Mouse (Mus musculus): Measurements from ENCODE around the gene Stab1. TPM values are rescaled to one million over a fixed set of nuclear protein-coding genes. Genes with fewer than 3 reads are reported as not detected.
A peak's percentile ranks its signal among the peaks of the same experiment; 100 is the strongest.

Gene Stab1
- polyA plus RNA-seq, 1 experiment from 2014 or later, result 21.8 TPM

- WGBS, result 92% methylated on average over 25 of the region's 25 CpGs
- no peaks in the 10 kb centered on the region for H3K27me3 ChIP-seq (ENCODE audit: control insufficient read depth, insufficient read depth, low read length)
- H3K9me3 ChIP-seq (ENCODE audit: control insufficient read depth, low read length), result no peaks in the 10 kb centered on the region
- no peak overlapping the region for H3K9ac ChIP-seq (ENCODE audit: low read length)
- ATAC-seq (replicated peaks; ENCODE audit: low FRiP score) (no peak), DNase-seq (ENCODE audit: low spot score) (peak; percentile 47)
- H3K36me3 ChIP-seq (ENCODE audit: control insufficient read depth, insufficient read depth, low read length), result peaks cover 29% of the 10 kb centered on the region
- no peak overlapping the region for H3K4me2 ChIP-seq (ENCODE audit: low read depth, low read length, severe bottlenecking)
- H3K4me1 ChIP-seq (replicated peaks; ENCODE audit: control insufficient read depth, insufficient read depth, low read length), result peaks cover 21% of the 10 kb centered on the region
- no peak overlapping the region for H3K27ac ChIP-seq (ENCODE audit: low read depth, low read length)
- no peak overlapping the region for H3K4me3 ChIP-seq (ENCODE audit: low read depth, low read length)
Observed at GRCm38 (mm10) chr14:31134015-31135000, 34.1 kb downstream of the Stab1 start.

GRCm38 (mm10) chr14:31133023-31133665 lies 35.3 kb downstream of the Stab1 start:
- H3K9ac ChIP-seq (ENCODE audit: low read length), result peak overlapping the region; percentile 12; the same call in 1 of the 2 replicates
- H3K4me1 ChIP-seq (replicated peaks; ENCODE audit: control insufficient read depth, insufficient read depth, low read length), result peaks cover 21% of the 10 kb centered on the region
- peak overlapping the region; percentile 90; the same call in 1 of the 2 replicates for H3K4me2 ChIP-seq (ENCODE audit: low read depth, low read length, severe bottlenecking)
- 83% methylated on average over 11 of the region's 11 CpGs for WGBS
- no peaks in the 10 kb centered on the region for H3K9me3 ChIP-seq (ENCODE audit: control insufficient read depth, low read length)
- H3K36me3 ChIP-seq (ENCODE audit: control insufficient read depth, insufficient read depth, low read length), result peaks cover 22% of the 10 kb centered on the region
- ATAC-seq (replicated peaks; ENCODE audit: low FRiP score) (no peak), DNase-seq (ENCODE audit: low spot score) (peak; percentile 50)
- H3K27ac ChIP-seq (ENCODE audit: low read depth, low read length), result no peak overlapping the region
- no peak overlapping the region for H3K4me3 ChIP-seq (ENCODE audit: low read depth, low read length)
- no peaks in the 10 kb centered on the region for H3K27me3 ChIP-seq (ENCODE audit: control insufficient read depth, insufficient read depth, low read length)

DNA sequence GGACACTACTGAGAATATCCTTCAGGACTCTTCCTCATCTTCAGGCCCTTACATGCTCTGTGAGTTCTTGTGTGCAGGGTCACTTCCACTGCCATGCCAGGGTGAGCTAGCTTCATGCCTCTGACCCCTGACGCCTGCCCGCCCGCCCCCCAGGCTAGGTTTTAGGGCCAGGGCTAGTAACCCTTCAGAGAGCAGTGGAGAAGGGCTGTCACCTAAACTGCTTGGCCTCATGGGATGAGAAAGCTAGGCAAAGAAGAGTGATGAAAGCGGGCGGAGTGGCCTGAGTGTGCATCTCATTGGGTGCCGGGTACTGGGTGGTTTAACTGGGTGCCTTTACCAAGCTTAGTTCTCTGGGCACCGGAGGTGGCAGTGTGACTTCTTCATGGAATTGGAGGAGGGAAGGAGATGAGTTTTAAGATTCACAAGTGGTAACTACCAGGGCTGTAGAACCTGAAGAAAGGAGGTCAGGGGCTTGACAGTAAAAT lies 35.9 kb downstream of the Stab1 start:
- ATAC-seq (replicated peaks; ENCODE audit: low FRiP score), result no peak
- Histone ChIP-seq H3K27ac (ENCODE audit: low read depth, low read length) (no peak overlapping the region), H3K4me2 (ENCODE audit: low read depth, low read length, severe bottlenecking) (peak overlapping the region; percentile 90), H3K9ac (ENCODE audit: low read length) (peak overlapping the region; percentile 90), H3K9me3 (ENCODE audit: control insufficient read depth, low read length) (no peaks in the 10 kb centered on the region), H3K36me3 (ENCODE audit: control insufficient read depth, insufficient read depth, low read length) (peaks cover 19% of the 10 kb centered on the region), H3K4me3 (ENCODE audit: low read depth, low read length) (peak overlapping the region; percentile 93), H3K4me1 (replicated peaks; ENCODE audit: control insufficient read depth, insufficient read depth, low read length) (peaks cover 21% of the 10 kb centered on the region), H3K27me3 (ENCODE audit: control insufficient read depth, insufficient read depth, low read length) (no peaks in the 10 kb centered on the region)
- DNase-seq (ENCODE audit: low spot score), result peak; percentile 50
- 89% methylated on average over 7 of the region's 7 CpGs for WGBS

DNA sequence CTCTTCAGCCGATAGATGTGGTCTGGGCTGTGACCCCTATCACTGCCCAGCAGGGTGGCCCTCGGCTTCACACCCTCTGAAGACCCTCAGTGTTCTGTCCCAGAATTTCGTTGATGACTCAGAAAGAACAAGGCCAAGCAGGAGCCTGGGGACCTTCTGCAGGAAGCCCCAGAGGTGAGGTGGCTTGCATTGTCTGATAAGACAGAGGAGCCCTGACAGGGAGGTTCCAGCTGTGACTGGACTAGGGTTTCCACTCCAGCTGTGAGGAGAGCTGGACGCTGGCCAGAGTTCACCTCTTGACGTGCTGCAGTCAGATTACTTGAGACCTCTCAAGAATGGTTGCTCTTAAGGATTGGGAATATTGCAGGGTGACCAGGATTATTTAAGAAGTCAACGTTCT lies 36.4 kb downstream of the Stab1 start:
- Histone ChIP-seq H3K27me3 (ENCODE audit: control insufficient read depth, insufficient read depth, low read length) (no peaks in the 10 kb centered on the region), H3K36me3 (ENCODE audit: control insufficient read depth, insufficient read depth, low read length) (peaks cover 19% of the 10 kb centered on the region), H3K27ac (ENCODE audit: low read depth, low read length) (no peak overlapping the region), H3K4me1 (replicated peaks; ENCODE audit: control insufficient read depth, insufficient read depth, low read length) (peaks cover 24% of the 10 kb centered on the region), H3K4me3 (ENCODE audit: low read depth, low read length) (peak overlapping the region; percentile 93), H3K4me2 (ENCODE audit: low read depth, low read length, severe bottlenecking) (peak overlapping the region; percentile 90), H3K9ac (ENCODE audit: low read length) (peak overlapping the region; percentile 90), H3K9me3 (ENCODE audit: control insufficient read depth, low read length) (no peaks in the 10 kb centered on the region)
- DNase-seq (ENCODE audit: low spot score) (no peak), ATAC-seq (replicated peaks; ENCODE audit: low FRiP score) (no peak)
- 17% methylated on average over 6 of the region's 6 CpGs for WGBS

DNA sequence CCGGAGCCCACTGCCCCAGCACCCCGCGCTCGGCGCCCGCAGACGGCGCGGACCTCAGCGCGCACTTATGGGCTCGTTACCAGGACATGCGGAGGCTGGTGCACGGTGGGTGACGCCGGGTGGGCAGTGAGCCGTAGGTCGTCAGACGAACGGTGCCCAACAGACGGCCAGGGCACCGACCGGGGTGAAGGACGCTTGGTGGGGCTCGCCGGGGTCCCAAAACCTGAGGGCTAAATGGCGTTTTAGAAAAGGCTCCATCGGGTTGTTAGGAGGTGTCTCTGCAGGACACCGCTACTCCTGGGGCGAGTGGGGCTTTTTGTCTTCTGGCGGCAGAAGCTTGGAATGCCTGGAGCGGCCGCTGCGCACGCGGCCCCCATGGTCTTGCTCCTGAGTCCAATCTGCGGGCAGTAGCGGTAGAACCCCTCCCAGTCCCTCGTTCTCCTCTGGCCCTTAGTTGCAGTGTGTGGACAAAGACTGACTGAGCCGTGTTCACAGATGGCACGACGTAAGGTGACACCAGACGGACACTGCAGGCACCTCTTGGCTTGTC lies 37.1 kb downstream of the Stab1 start:
- Histone ChIP-seq H3K36me3 (ENCODE audit: control insufficient read depth, insufficient read depth, low read length) (peaks cover 14% of the 10 kb centered on the region), H3K9me3 (ENCODE audit: control insufficient read depth, low read length) (no peaks in the 10 kb centered on the region), H3K27ac (ENCODE audit: low read depth, low read length) (peak overlapping the region; percentile 84; the same call in 1 of the 2 replicates), H3K4me2 (ENCODE audit: low read depth, low read length, severe bottlenecking) (peak overlapping the region; percentile 90), H3K4me1 (replicated peaks; ENCODE audit: control insufficient read depth, insufficient read depth, low read length) (peaks cover 24% of the 10 kb centered on the region), H3K9ac (ENCODE audit: low read length) (peak overlapping the region; percentile 90), H3K4me3 (ENCODE audit: low read depth, low read length) (peak overlapping the region; percentile 93), H3K27me3 (ENCODE audit: control insufficient read depth, insufficient read depth, low read length) (no peaks in the 10 kb centered on the region)
- DNase-seq (ENCODE audit: low spot score) (peak; percentile 74), ATAC-seq (replicated peaks; ENCODE audit: low FRiP score) (0 out of 2 replicates have a peak, but pooled peaks have one; percentile 8)
- under 1% methylated on average over 43 of the region's 43 CpGs for WGBS

GRCm38 (mm10) chr14:31130236-31131220 lies 37.9 kb downstream of the Stab1 start, which contains the start of gene Nt5dc2:
Gene Nt5dc2 (plus strand): TSS chr14:31131053.
- peaks cover 24% of the 10 kb centered on the region for H3K4me1 ChIP-seq (replicated peaks; ENCODE audit: control insufficient read depth, insufficient read depth, low read length)
- 7% methylated on average over 41 of the region's 63 CpGs for WGBS
- DNase-seq (ENCODE audit: low spot score), result peak; percentile 98
- H3K27me3 ChIP-seq (ENCODE audit: control insufficient read depth, insufficient read depth, low read length), result no peaks in the 10 kb centered on the region
- peak within 1 kb of the TSS; percentile 90 for H3K4me2 ChIP-seq (ENCODE audit: low read depth, low read length, severe bottlenecking)
- peaks cover 6% of the 10 kb centered on the region for H3K36me3 ChIP-seq (ENCODE audit: control insufficient read depth, insufficient read depth, low read length)
- ATAC-seq (replicated peaks; ENCODE audit: low FRiP score), result peak; percentile 85
- peak within 1 kb of the TSS; percentile 90 for H3K9ac ChIP-seq (ENCODE audit: low read length)
- H3K4me3 ChIP-seq (ENCODE audit: low read depth, low read length), result peak within 1 kb of the TSS; percentile 93
- no peaks in the 10 kb centered on the region for H3K9me3 ChIP-seq (ENCODE audit: control insufficient read depth, low read length)
- peak within 1 kb of the TSS; percentile 84 for H3K27ac ChIP-seq (ENCODE audit: low read depth, low read length)

GRCm38 (mm10) chr14:31129326-31130235 lies 38.9 kb downstream of the Stab1 start:
- ATAC-seq (replicated peaks; ENCODE audit: low FRiP score) (no peak), DNase-seq (ENCODE audit: low spot score) (peak; percentile 52)
- Histone ChIP-seq H3K27me3 (ENCODE audit: control insufficient read depth, insufficient read depth, low read length) (no peaks in the 10 kb centered on the region), H3K36me3 (ENCODE audit: control insufficient read depth, insufficient read depth, low read length) (no peaks in the 10 kb centered on the region), H3K27ac (ENCODE audit: low read depth, low read length) (peak overlapping the region; percentile 84; the same call in 1 of the 2 replicates), H3K4me1 (replicated peaks; ENCODE audit: control insufficient read depth, insufficient read depth, low read length) (peaks cover 24% of the 10 kb centered on the region), H3K4me2 (ENCODE audit: low read depth, low read length, severe bottlenecking) (peak overlapping the region; percentile 90; the same call in 1 of the 2 replicates), H3K4me3 (ENCODE audit: low read depth, low read length) (peak overlapping the region; percentile 7; the same call in 1 of the 2 replicates), H3K9me3 (ENCODE audit: control insufficient read depth, low read length) (no peaks in the 10 kb centered on the region), H3K9ac (ENCODE audit: low read length) (peak overlapping the region; percentile 29; the same call in 1 of the 2 replicates)
- 69% methylated on average over 15 of the region's 15 CpGs for WGBS

Measured in forebrain, embryonic 11.5 days (tissue).